ENCODE assay signal across 10 mouse cellular contexts in the genomic region with DNA sequence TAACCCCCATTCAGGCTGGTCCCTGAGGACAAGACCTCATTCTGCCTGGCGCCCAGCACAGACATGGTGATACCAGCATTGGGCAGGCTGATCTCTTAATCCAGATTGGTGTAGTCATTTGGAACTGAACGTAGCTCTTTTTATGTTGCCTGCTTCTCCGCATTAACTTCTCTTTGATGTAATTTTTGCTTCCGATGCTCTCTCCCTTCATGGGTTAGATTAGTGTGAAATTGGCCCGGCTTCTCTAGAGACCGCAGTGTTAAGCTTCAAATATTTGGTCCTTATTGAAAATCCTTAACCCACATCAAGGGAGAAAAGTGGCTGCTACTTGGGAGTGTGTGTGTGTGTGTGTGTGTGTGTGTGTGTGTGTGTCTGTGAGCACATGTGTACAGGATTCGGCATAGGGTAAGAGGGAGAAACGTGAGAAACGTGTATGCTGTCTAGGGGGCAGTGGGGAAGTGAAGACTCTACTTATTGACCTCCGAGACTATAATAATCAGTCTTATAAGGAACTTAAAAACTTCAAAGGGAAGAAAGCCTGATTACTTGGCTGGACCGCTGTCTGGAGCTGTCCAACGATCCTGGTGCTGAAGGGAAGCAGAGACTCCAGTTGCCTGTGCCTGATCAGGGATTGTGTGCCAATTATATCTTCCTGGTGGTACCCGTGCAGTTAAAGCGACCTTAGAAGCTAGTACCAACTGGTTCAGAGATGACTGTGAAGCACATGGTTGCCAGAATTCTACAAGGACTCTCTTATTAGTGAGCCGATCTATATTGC. TPM values are rescaled to one million over a fixed set of nuclear protein-coding genes. Genes with fewer than 3 reads are reported as not detected.
DNase-seq lines count a peak whose midpoint lies in the region; ATAC-seq lines count a peak whose summit lies in the region.
"Had no signal": no experiment of that assay in that cellular context is flagged by ENCODE, and none has a peak within 500 bp of the region (broad histone marks: within the 10 kb centered on the region; RNA-seq: fewer than 3 reads in every experiment).

No protein-coding gene starts in this region.

- H3K4me3 ChIP-seq in forebrain, embryonic 11.5 days (ENCODE audit: low read depth, low read length): no peak overlapping the region
- H3K4me3 ChIP-seq in forebrain, embryonic 12.5 days (replicated peaks): no peak overlapping the region
- H3K4me3 ChIP-seq: heart, embryonic 13.5 days; neural tube, embryonic 12.5 days had no signal

- H3K4me2 ChIP-seq in forebrain, embryonic 11.5 days (ENCODE audit: low read depth, low read length, severe bottlenecking): no peak overlapping the region
- no peak overlapping the region for H3K4me2 ChIP-seq in forebrain, embryonic 12.5 days
- H3K4me2 ChIP-seq: heart, embryonic 13.5 days; neural tube, embryonic 12.5 days had no signal

- H3K9me3 ChIP-seq in forebrain, embryonic 11.5 days (ENCODE audit: control insufficient read depth, low read length): no peaks in the 10 kb centered on the region
- H3K9me3 ChIP-seq in forebrain, embryonic 12.5 days: no peaks in the 10 kb centered on the region
- H3K9me3 ChIP-seq: heart, embryonic 13.5 days; neural tube, embryonic 12.5 days had no signal

- H3K36me3 ChIP-seq in forebrain, embryonic 11.5 days (ENCODE audit: control insufficient read depth, insufficient read depth, low read length): no peaks in the 10 kb centered on the region
- no peaks in the 10 kb centered on the region for H3K36me3 ChIP-seq in forebrain, embryonic 12.5 days (replicated peaks)
- H3K36me3 ChIP-seq: heart, embryonic 13.5 days; neural tube, embryonic 12.5 days had no signal

- peaks cover 33% of the 10 kb centered on the region for H3K27me3 ChIP-seq in forebrain, embryonic 11.5 days (ENCODE audit: control insufficient read depth, insufficient read depth, low read length)
- H3K27me3 ChIP-seq in forebrain, embryonic 12.5 days: peaks cover 75% of the 10 kb centered on the region

- WGBS in forebrain, embryonic 11.5 days: 36% methylated on average over 15 of the region's 15 CpGs
- WGBS in forebrain, embryonic 12.5 days: 40% methylated on average over 15 of the region's 15 CpGs

- no peak for ATAC-seq in forebrain, embryonic 11.5 days (replicated peaks; ENCODE audit: low FRiP score)
- ATAC-seq in forebrain, embryonic 12.5 days (ENCODE audit: low FRiP score): no peak
- ATAC-seq in granulocyte monocyte progenitor cell, adult 5-6 weeks (replicated peaks; ENCODE audit: poor library complexity, severe bottlenecking): peak; percentile 62
- ATAC-seq in megakaryocyte, adult 5-6 weeks (ENCODE audit: poor library complexity, severe bottlenecking): no peak

- peaks cover 12% of the 10 kb centered on the region for H3K4me1 ChIP-seq in forebrain, embryonic 11.5 days (replicated peaks; ENCODE audit: control insufficient read depth, insufficient read depth, low read length)
- peaks cover 48% of the 10 kb centered on the region for H3K4me1 ChIP-seq in forebrain, embryonic 12.5 days

- H3K9ac ChIP-seq in forebrain, embryonic 11.5 days (ENCODE audit: low read length): no peak overlapping the region
- no peak overlapping the region for H3K9ac ChIP-seq in forebrain, embryonic 12.5 days
- H3K9ac ChIP-seq: heart, embryonic 13.5 days; neural tube, embryonic 12.5 days had no signal

- DNase-seq in forebrain, embryonic 11.5 days (ENCODE audit: low spot score): peak; percentile 86
- DNase-seq in thymus, postnatal 25 days: peak; percentile 16
- DNase-seq in thymus, adult 18-20 months: no peak
- peak; percentile 73 for DNase-seq in lung, postnatal 14 days
- DNase-seq in urinary bladder, postnatal 4 days (ENCODE audit: low spot score in 2 of 2): peak; percentile 28 to 78

- no peak overlapping the region for H3K27ac ChIP-seq in forebrain, embryonic 11.5 days (ENCODE audit: low read depth, low read length)
- no peak overlapping the region for H3K27ac ChIP-seq in forebrain, embryonic 12.5 days
- H3K27ac ChIP-seq: heart, embryonic 13.5 days; neural tube, embryonic 12.5 days had no signal

RNA-seq across cellular contexts. Expression of a gene that starts 28.8 kb away (rescaled TPM):
- 20.5 and 21.4 TPM in 2 replicates for polyA plus RNA-seq in forebrain, embryonic 11.5 days (2014; fragmentation: Nextera tagmentation; extraction: Ambion mirVana)
- 21.8 and 24.3 TPM in 2 replicates for polyA plus RNA-seq in forebrain, embryonic 12.5 days (2016; fragmentation: Nextera tagmentation; extraction: Ambion mirVana)
- total RNA-seq in granulocyte monocyte progenitor cell, adult 5-6 weeks (2014; fragmentation: Nextera tagmentation): 17.0 and 29.2 TPM in 2 replicates
- 22.0 and 23.3 TPM in 2 replicates for total RNA-seq in granulocyte monocyte progenitor cell, adult 5-6 weeks (2017)
- total RNA-seq in megakaryocyte, adult 5-6 weeks (2015): 28.2 and 31.8 TPM in 2 replicates
- 47.5 and 48.7 TPM in 2 replicates for total RNA-seq in megakaryocyte, adult 5-6 weeks (2017)

Comparison
In these comparisons a context has a peak if more than half of its experiments do, and no peak if none do; other contexts are left out.
1. DNase-seq: peak in forebrain, embryonic 11.5 days (single experiment), thymus, postnatal 25 days (single experiment), lung, postnatal 14 days (single experiment) and urinary bladder, postnatal 4 days (2 of 2); none in thymus, adult 18-20 months (0 of 2).